8 mouse cellular contexts compared by ENCODE assay signal in the genomic region with DNA sequence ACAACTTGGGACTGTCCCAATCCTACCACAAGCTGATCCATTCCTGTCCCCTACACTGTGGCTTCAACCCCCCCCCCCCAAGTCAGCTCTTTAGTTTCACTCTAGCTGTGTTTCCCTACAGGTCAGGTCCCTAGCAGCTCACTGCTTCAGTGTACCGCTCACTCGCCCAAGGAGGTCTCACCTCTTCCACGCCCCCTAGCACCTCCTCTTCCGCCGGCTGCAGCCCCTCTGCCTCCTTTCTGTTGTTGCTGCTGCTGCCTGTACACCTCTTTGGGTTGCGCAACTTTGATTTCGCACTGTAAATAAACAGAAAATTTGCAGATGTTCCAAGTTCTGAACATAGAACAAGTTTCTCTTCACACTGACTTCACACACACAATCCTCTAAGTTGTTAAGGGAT. TPM values are rescaled to one million over a fixed set of nuclear protein-coding genes. Genes with fewer than 3 reads are reported as not detected.
DNase-seq lines count a peak whose midpoint lies in the region; ATAC-seq and TF ChIP-seq lines count a peak whose summit lies in the region.

No protein-coding gene starts in this region.

- no peak overlapping the region for H3K27ac ChIP-seq in kidney, embryonic 14.5 days (ENCODE audit: low read depth, low read length)
- no peak overlapping the region for H3K27ac ChIP-seq in embryonic facial prominence, embryonic 13.5 days
- H3K27ac ChIP-seq in limb, embryonic 13.5 days, result no peak overlapping the region

- no peak for DNase-seq in kidney, postnatal 14 days
- DNase-seq in frontal cortex, postnatal 14 days (ENCODE audit: low spot score in 2 of 2), result no peak
- DNase-seq in urinary bladder, postnatal 14 days (ENCODE audit: low spot score), result no peak
- DNase-seq in yolk sac, embryonic 10.5 days (ENCODE audit: low spot score), result no peak

- H3K4me2 ChIP-seq in kidney, embryonic 14.5 days (replicated peaks; ENCODE audit: low read depth, low read length), result peak overlapping the region; percentile 86
- peak overlapping the region; percentile 95 for H3K4me2 ChIP-seq in embryonic facial prominence, embryonic 13.5 days
- peak overlapping the region; percentile 92 for H3K4me2 ChIP-seq in limb, embryonic 13.5 days (replicated peaks)
- H3K4me2 ChIP-seq in myocyte (ENCODE audit: low read depth), result peak overlapping the region; percentile 89

- H3K36me3 ChIP-seq in kidney, embryonic 14.5 days (ENCODE audit: control insufficient read depth, insufficient read depth, low read length), result peaks cover 57% of the 10 kb centered on the region
- H3K36me3 ChIP-seq in embryonic facial prominence, embryonic 13.5 days, result peaks cover 49% of the 10 kb centered on the region
- H3K36me3 ChIP-seq in limb, embryonic 13.5 days, result peaks cover 48% of the 10 kb centered on the region
- H3K36me3 ChIP-seq in myocyte (ENCODE audit: control insufficient read depth, insufficient read depth), result peaks cover 54% of the 10 kb centered on the region

- H3ac ChIP-seq in myocyte (ENCODE audit: control insufficient read depth, insufficient read length), result no peak overlapping the region

- peak overlapping the region; percentile 98; the same call in 1 of the 2 replicates for H3K9ac ChIP-seq in kidney, embryonic 14.5 days (ENCODE audit: low read depth, low read length)
- peak overlapping the region; percentile 99 for H3K9ac ChIP-seq in embryonic facial prominence, embryonic 13.5 days
- H3K9ac ChIP-seq in limb, embryonic 13.5 days, result peak overlapping the region; percentile 100

- peak; percentile 9 for TF ChIP-seq POLR2A in myocyte (IDR thresholded peaks at IDR 0.05; ENCODE audit: insufficient read length, low read depth)

- H3K27me3 ChIP-seq in kidney, embryonic 14.5 days (ENCODE audit: control insufficient read depth, insufficient read depth, low read length), result no peaks in the 10 kb centered on the region
- no peaks in the 10 kb centered on the region for H3K27me3 ChIP-seq in embryonic facial prominence, embryonic 13.5 days
- no peaks in the 10 kb centered on the region for H3K27me3 ChIP-seq in limb, embryonic 13.5 days
- H3K27me3 ChIP-seq in myocyte (ENCODE audit: control insufficient read depth, insufficient read depth, insufficient read length), result no peaks in the 10 kb centered on the region

- no peak for ATAC-seq in kidney, embryonic 14.5 days (ENCODE audit: low FRiP score, low TSS enrichment)
- no peak for ATAC-seq in embryonic facial prominence, embryonic 13.5 days (ENCODE audit: insufficient number of reproducible peaks, insufficient read depth, low FRiP score, low TSS enrichment, low read depth)
- ATAC-seq in limb, embryonic 13.5 days (ENCODE audit: low FRiP score, low read depth), result no peak

- H3K4me1 ChIP-seq in kidney, embryonic 14.5 days (ENCODE audit: control insufficient read depth, insufficient read depth, low read length), result peaks cover 2% of the 10 kb centered on the region; the same call in 1 of the 2 replicates
- peaks cover 32% of the 10 kb centered on the region for H3K4me1 ChIP-seq in embryonic facial prominence, embryonic 13.5 days
- H3K4me1 ChIP-seq in limb, embryonic 13.5 days, result peaks cover 35% of the 10 kb centered on the region

- WGBS in kidney, embryonic 14.5 days, result 12% methylated on average over 7 of the region's 7 CpGs
- whole genome bisulfite sequencing in embryonic facial prominence, embryonic 13.5 days, result 21% methylated on average over 7 of the region's 7 CpGs
- 23% methylated on average over 7 of the region's 7 CpGs for WGBS in limb, embryonic 13.5 days

- no peaks in the 10 kb centered on the region for H3K9me3 ChIP-seq in kidney, embryonic 14.5 days (ENCODE audit: control insufficient read depth, low read length)
- H3K9me3 ChIP-seq in embryonic facial prominence, embryonic 13.5 days, result no peaks in the 10 kb centered on the region
- H3K9me3 ChIP-seq in limb, embryonic 13.5 days, result no peaks in the 10 kb centered on the region

- peaks cover 86% of the 10 kb centered on the region for H3K79me2 ChIP-seq in myocyte (ENCODE audit: control insufficient read depth, insufficient read depth)

- peak overlapping the region; percentile 96 for H3K4me3 ChIP-seq in kidney, embryonic 14.5 days (ENCODE audit: low read length)
- peak overlapping the region; percentile 90 for H3K4me3 ChIP-seq in embryonic facial prominence, embryonic 13.5 days
- H3K4me3 ChIP-seq in limb, embryonic 13.5 days, result peak overlapping the region; percentile 96
- H3K4me3 ChIP-seq in myocyte, result peak overlapping the region; percentile 95

TF ChIP-seq in myocyte, 11 proteins besides CTCF, POLR2A, EP300 and RAD21:
- peak; percentile 88 for TF ChIP-seq CEBPB (IDR thresholded peaks at IDR 0.05; ENCODE audit: insufficient read depth, poor library complexity, severe bottlenecking)
- peak; percentile 44 for TF ChIP-seq POLR2AphosphoS2 (IDR thresholded peaks at IDR 0.05; ENCODE audit: insufficient read length, low read depth)
- TF ChIP-seq E2F4 (IDR thresholded peaks at IDR 0.05; ENCODE audit: insufficient read depth), result no peak
- TF ChIP-seq MYOD1 (IDR thresholded peaks at IDR 0.05; ENCODE audit: control insufficient read depth in 1 of 3, insufficient read length in 2 of 3, low read depth in 2 of 3), result no peak
- no peak for TF ChIP-seq MAX (IDR thresholded peaks at IDR 0.05; ENCODE audit: low read depth)
- TF ChIP-seq TCF3 (IDR thresholded peaks at IDR 0.05; ENCODE audit: insufficient read length, low read depth), result no peak
- TF ChIP-seq MYOG (IDR thresholded peaks at IDR 0.05; ENCODE audit: control insufficient read depth in 1 of 3, insufficient read depth in 1 of 3, insufficient read length in 2 of 3, low read depth in 2 of 3), result no peak
- TF ChIP-seq REST (IDR thresholded peaks at IDR 0.05; ENCODE audit: insufficient read depth, insufficient read length), result no peak
- no peak for TF ChIP-seq SRF (IDR thresholded peaks at IDR 0.05; ENCODE audit: control insufficient read depth, insufficient read length, low read depth)
- no peak for TF ChIP-seq USF1 (IDR thresholded peaks at IDR 0.05; ENCODE audit: low read depth)
- no peak for TF ChIP-seq TCF12 (IDR thresholded peaks at IDR 0.05; ENCODE audit: insufficient read depth, poor library complexity, severe bottlenecking)

RNA-seq across cellular contexts. Expression of gene Hnrnpdl, which starts 2.8 kb away (rescaled TPM):
- 205 and 217 TPM in 2 replicates for polyA plus RNA-seq in kidney, embryonic 14.5 days (2014; fragmentation: Nextera tagmentation; extraction: Ambion mirVana)
- polyA plus RNA-seq in embryonic facial prominence, embryonic 13.5 days (2015; fragmentation: Nextera tagmentation; extraction: Ambion mirVana), result 213 and 218 TPM in 2 replicates
- 218 and 231 TPM in 2 replicates for polyA plus RNA-seq in limb, embryonic 13.5 days (2015; fragmentation: Nextera tagmentation; extraction: Ambion mirVana)
- 45.4 TPM for polyA plus RNA-seq in myocyte (2012; fragmentation: generic; extraction: Trizol)

RNA-seq across cellular contexts. Expression of gene Enoph1, which starts 3.1 kb away (rescaled TPM):
- polyA plus RNA-seq in kidney, embryonic 14.5 days (2014; fragmentation: Nextera tagmentation; extraction: Ambion mirVana), result 42.6 and 51.8 TPM in 2 replicates
- 46.1 and 49.0 TPM in 2 replicates for polyA plus RNA-seq in embryonic facial prominence, embryonic 13.5 days (2015; fragmentation: Nextera tagmentation; extraction: Ambion mirVana)
- 49.0 and 49.8 TPM in 2 replicates for polyA plus RNA-seq in limb, embryonic 13.5 days (2015; fragmentation: Nextera tagmentation; extraction: Ambion mirVana)
- 8.2 TPM for polyA plus RNA-seq in myocyte (2012; fragmentation: generic; extraction: Trizol)

RNA-seq across cellular contexts. Expression of gene 4930524J08Rik, which starts 57.8 kb away (rescaled TPM):
- 2.5 and 4.3 TPM in 2 replicates for polyA plus RNA-seq in kidney, embryonic 14.5 days (2014; fragmentation: Nextera tagmentation; extraction: Ambion mirVana)
- 3.2 and 3.4 TPM in 2 replicates for polyA plus RNA-seq in embryonic facial prominence, embryonic 13.5 days (2015; fragmentation: Nextera tagmentation; extraction: Ambion mirVana)
- polyA plus RNA-seq in limb, embryonic 13.5 days (2015; fragmentation: Nextera tagmentation; extraction: Ambion mirVana), result 1.8 and 3.3 TPM in 2 replicates
- polyA plus RNA-seq in myocyte (2012; fragmentation: generic; extraction: Trizol), result 2.1 TPM

RNA-seq across cellular contexts. Expression of gene Hnrnpd, which starts 57.9 kb away (rescaled TPM):
- polyA plus RNA-seq in kidney, embryonic 14.5 days (2014; fragmentation: Nextera tagmentation; extraction: Ambion mirVana), result 212 and 290 TPM in 2 replicates
- polyA plus RNA-seq in embryonic facial prominence, embryonic 13.5 days (2015; fragmentation: Nextera tagmentation; extraction: Ambion mirVana), result 245 and 246 TPM in 2 replicates
- polyA plus RNA-seq in limb, embryonic 13.5 days (2015; fragmentation: Nextera tagmentation; extraction: Ambion mirVana), result 213 and 222 TPM in 2 replicates
- polyA plus RNA-seq in myocyte (2012; fragmentation: generic; extraction: Trizol), result 86.4 TPM
